Mouse (Mus musculus): ENCODE results near the gene Anapc2.

DNA sequence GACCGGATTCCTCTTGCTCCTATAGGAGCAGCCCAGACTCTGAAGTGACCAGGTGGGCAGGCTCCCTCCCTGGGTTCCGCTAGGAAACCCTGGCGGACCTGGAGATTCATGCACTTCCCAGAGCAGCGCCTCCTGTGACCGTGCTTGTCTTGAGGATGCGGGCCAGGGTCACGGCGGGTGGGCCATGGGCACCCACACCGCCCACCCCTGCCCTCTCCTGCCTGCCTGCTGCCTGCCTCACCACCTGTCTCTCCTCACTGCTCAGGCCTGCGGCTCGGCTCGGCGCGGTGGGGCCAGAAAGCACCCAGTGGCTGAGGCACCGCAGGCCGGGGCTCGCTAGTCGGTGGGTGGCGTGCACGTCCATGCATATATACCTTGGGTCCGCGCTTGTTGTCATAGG is 38.7 kb downstream of the Anapc2 start:
- no peak for TF ChIP-seq POLR2A (IDR thresholded peaks at IDR 0.05; ENCODE audit: low read depth, low read length)
- TF ChIP-seq CTCF (conservative IDR thresholded peaks at IDR 0.05; ENCODE audit: insufficient read depth, insufficient read length, low read depth, low read length): no peak
